Mouse (Mus musculus): ENCODE data around the gene Prdm10. TPM values are rescaled to one million over a fixed set of nuclear protein-coding genes. Genes with fewer than 3 reads are reported as not detected.

Gene Prdm10
- polyA plus RNA-seq, 1 experiment: 0.29 TPM

GRCm38 (mm10) chr9:31430011-31430410 is 149.7 kb downstream of the Prdm10 start:
- Histone ChIP-seq H3K9me3 (ENCODE audit: control insufficient read depth, low read length) (no peaks in the 10 kb centered on the region), H3K27me3 (ENCODE audit: control insufficient read depth) (peaks cover 2% of the 10 kb centered on the region; the same call in 1 of the 2 replicates), H3K4me1 (ENCODE audit: control insufficient read depth) (no peaks in the 10 kb centered on the region), H3K36me3 (ENCODE audit: control insufficient read depth) (no peaks in the 10 kb centered on the region), H3K4me3 (replicated peaks) (no peak overlapping the region)
- TF ChIP-seq GATA1 (IDR thresholded peaks at IDR 0.05; ENCODE audit: low read length) (no peak), TAL1 (IDR thresholded peaks at IDR 0.05; ENCODE audit: low read length) (no peak)

Other genes with a start within 250 kb of the Prdm10 start
- gene Zbtb44, start 249.9 kb upstream of the Prdm10 start, polyA plus RNA-seq (2012): 0.62 and 0.66 TPM in 2 replicates
- gene St14, start 148.7 kb upstream of the Prdm10 start, polyA plus RNA-seq (2012): 0.01 and 0.07 TPM in 2 replicates
- gene Aplp2, start 68.7 kb upstream of the Prdm10 start, polyA plus RNA-seq (2012): 2.6 and 3.5 TPM in 2 replicates
- gene Nfrkb, start 105.7 kb downstream of the Prdm10 start, polyA plus RNA-seq (2012): 0.22 and 0.44 TPM in 2 replicates
- gene Tmem45b, start 183.9 kb downstream of the Prdm10 start, polyA plus RNA-seq (2012): not detected in 2 replicates